Mouse (Mus musculus) erythroblast, embryonic 14.5 days (primary cell): ENCODE measurements around the gene Exoc3l. TPM values are rescaled to one million over a fixed set of nuclear protein-coding genes. Genes with fewer than 3 reads are reported as not detected.

Experiments used
- H3K27me3 ChIP-seq: 2 replicates; pipeline ENCODE4 v1.6.1; 2012; ENCODE audit warnings: inconsistent platforms; ENCODE audit not compliant: control insufficient read depth
- H3K36me3 ChIP-seq: 2 replicates; pipeline ENCODE4 v1.6.1; 2012; ENCODE audit warnings: mild to moderate bottlenecking, inconsistent platforms; ENCODE audit not compliant: control insufficient read depth
- H3K4me1 ChIP-seq: 2 replicates; pipeline ENCODE4 v1.6.1; 2012; ENCODE audit warnings: inconsistent platforms; ENCODE audit not compliant: control insufficient read depth
- H3K4me3 ChIP-seq: replicated peaks from 2 replicates; pipeline ENCODE3; 2012; ENCODE audit warnings: moderate library complexity, mild to moderate bottlenecking, inconsistent platforms
- H3K9me3 ChIP-seq: 2 replicates; pipeline ENCODE4 v1.6.1; 2012; ENCODE audit warnings: low read length, inconsistent platforms, mixed read lengths; ENCODE audit not compliant: control insufficient read depth
- GATA1 ChIP-seq: IDR thresholded peaks from 2 replicates; pipeline ENCODE4 v1.6.1; 2012; ENCODE audit warnings: low read length, inconsistent platforms, mixed read lengths
- TAL1 ChIP-seq: IDR thresholded peaks from 3 replicates; pipeline ENCODE4 v1.6.1; 2012; ENCODE audit warnings: low read length, inconsistent platforms, mixed read lengths
- polyA plus RNA-seq: library from polyadenylated mRNA; stranded (reverse); fragments of >175 nt; gene quantifications from 2 replicates; pipeline ENCODE4 v1.2.3, GENCODE M21; 2012

Gene Exoc3l
- polyA plus RNA-seq, 1 experiment = 1.6 TPM

GRCm38 (mm10) chr8:105318662-105319190 is 22.8 kb upstream of the Exoc3l start:
- Histone ChIP-seq H3K36me3 (peaks cover 97% of the 10 kb centered on the region), H3K4me3 (no peak overlapping the region), H3K9me3 (0 out of 2 replicates have a peak, but pooled peaks cover 2% of the 10 kb centered on the region), H3K27me3 (no peaks in the 10 kb centered on the region), H3K4me1 (peaks cover 89% of the 10 kb centered on the region)
- TF ChIP-seq GATA1 (no peak), TAL1 (no peak)

- Histone ChIP-seq H3K36me3 (peaks cover 99% of the 10 kb centered on the region), H3K4me1 (peaks cover 89% of the 10 kb centered on the region), H3K27me3 (no peaks in the 10 kb centered on the region), H3K4me3 (no peak overlapping the region), H3K9me3 (0 out of 2 replicates have a peak, but pooled peaks cover 2% of the 10 kb centered on the region)
- TF ChIP-seq GATA1 (no peak), TAL1 (no peak)
These were observed 22.0 kb upstream of the Exoc3l start for GRCm38 (mm10) chr8:105317941-105318340.

- no peak overlapping the region for H3K4me3 ChIP-seq
- TF ChIP-seq TAL1 = no peak
- no peak for TF ChIP-seq GATA1
- no peaks in the 10 kb centered on the region for H3K27me3 ChIP-seq
- H3K4me1 ChIP-seq = peaks cover 87% of the 10 kb centered on the region
- H3K36me3 ChIP-seq = peaks cover 100% of the 10 kb centered on the region
- H3K9me3 ChIP-seq = peaks cover 3% of the 10 kb centered on the region
These were observed 19.3 kb upstream of the Exoc3l start for GRCm38 (mm10) chr8:105315073-105315769.

GRCm38 (mm10) chr8:105313622-105314402 is 17.9 kb upstream of the Exoc3l start:
- TF ChIP-seq GATA1 (no peak), TAL1 (no peak)
- H3K4me1 ChIP-seq = peaks cover 82% of the 10 kb centered on the region
- peaks cover 3% of the 10 kb centered on the region for H3K9me3 ChIP-seq
- no peaks in the 10 kb centered on the region for H3K27me3 ChIP-seq
- peaks cover 100% of the 10 kb centered on the region for H3K36me3 ChIP-seq
- H3K4me3 ChIP-seq = peak overlapping the region; percentile 16

- peaks cover 100% of the 10 kb centered on the region for H3K36me3 ChIP-seq
- peaks cover 77% of the 10 kb centered on the region for H3K4me1 ChIP-seq
- H3K9me3 ChIP-seq = peaks cover 3% of the 10 kb centered on the region
- TF ChIP-seq TAL1 = no peak
- no peak for TF ChIP-seq GATA1
- H3K4me3 ChIP-seq = peak overlapping the region; percentile 16
- no peaks in the 10 kb centered on the region for H3K27me3 ChIP-seq
These were observed 17.1 kb upstream of the Exoc3l start for GRCm38 (mm10) chr8:105312891-105313481.

- TF ChIP-seq GATA1 = peak; percentile 32; the same call in 1 of the 2 replicates
- peak; percentile 47; the same call in 2 of the 3 replicates for TF ChIP-seq TAL1
- H3K9me3 ChIP-seq = peaks cover 3% of the 10 kb centered on the region
- H3K27me3 ChIP-seq = no peaks in the 10 kb centered on the region
- H3K36me3 ChIP-seq = peaks cover 100% of the 10 kb centered on the region
- no peak overlapping the region for H3K4me3 ChIP-seq
- peaks cover 71% of the 10 kb centered on the region for H3K4me1 ChIP-seq
These were observed 15.8 kb upstream of the Exoc3l start for GRCm38 (mm10) chr8:105311718-105312117.

GRCm38 (mm10) chr8:105310118-105310517 is 14.2 kb upstream of the Exoc3l start:
- Histone ChIP-seq H3K27me3 (no peaks in the 10 kb centered on the region), H3K36me3 (peaks cover 100% of the 10 kb centered on the region), H3K9me3 (peaks cover 3% of the 10 kb centered on the region), H3K4me3 (no peak overlapping the region), H3K4me1 (peaks cover 75% of the 10 kb centered on the region)
- no peak for TF ChIP-seq GATA1
- TF ChIP-seq TAL1 = no peak

- TF ChIP-seq TAL1 = no peak
- no peak for TF ChIP-seq GATA1
- no peaks in the 10 kb centered on the region for H3K27me3 ChIP-seq
- H3K36me3 ChIP-seq = peaks cover 100% of the 10 kb centered on the region
- peaks cover 3% of the 10 kb centered on the region for H3K9me3 ChIP-seq
- peaks cover 75% of the 10 kb centered on the region for H3K4me1 ChIP-seq
- no peak overlapping the region for H3K4me3 ChIP-seq
These were observed 13.4 kb upstream of the Exoc3l start for GRCm38 (mm10) chr8:105309142-105309847.
